Mouse (Mus musculus) forebrain, embryonic 15.5 days (tissue): ENCODE results near the gene Mdga1. TPM values are rescaled to one million over a fixed set of nuclear protein-coding genes. Genes with fewer than 3 reads are reported as not detected.

ENCODE experiments used
- ATAC-seq: fragments of 200-750 bp; cut with Nextera tagmentation; replicated peaks from 2 replicates; pipeline ENCODE4 v1.8.0; 2017; ENCODE audit warnings: mild to moderate bottlenecking, moderate TSS enrichment, moderate library complexity
- H3K27ac ChIP-seq: fragments of 300-500 bp; sonication (generic); replicated peaks from 2 replicates; pipeline ENCODE4 v1.5.1; 2015; ENCODE audit warnings: mild to moderate bottlenecking, inconsistent platforms
- H3K27me3 ChIP-seq: fragments of 300-500 bp; sonication (generic); 2 replicates; pipeline ENCODE4 v1.6.1; 2015; ENCODE audit warnings: inconsistent platforms
- H3K36me3 ChIP-seq: fragments of 300-500 bp; sonication (generic); 2 replicates; pipeline ENCODE4 v1.6.1; 2015; ENCODE audit warnings: mild to moderate bottlenecking, inconsistent platforms
- H3K4me1 ChIP-seq: fragments of 300-500 bp; sonication (generic); 2 replicates; pipeline ENCODE4 v1.6.1; 2015; ENCODE audit warnings: inconsistent platforms
- H3K4me2 ChIP-seq: fragments of 300-500 bp; sonication (generic); replicated peaks from 2 replicates; pipeline ENCODE4 v1.6.1; 2015; ENCODE audit warnings: mild to moderate bottlenecking, inconsistent platforms
- H3K4me3 ChIP-seq: fragments of 300-500 bp; sonication (generic); 2 replicates; pipeline ENCODE4 v1.5.1; 2015; ENCODE audit warnings: mild to moderate bottlenecking, inconsistent platforms
- H3K9ac ChIP-seq: fragments of 300-500 bp; sonication (generic); replicated peaks from 2 replicates; pipeline ENCODE4 v1.6.1; 2015; ENCODE audit warnings: mild to moderate bottlenecking, inconsistent platforms
- H3K9me3 ChIP-seq: fragments of 300-500 bp; sonication (generic); 2 replicates; pipeline ENCODE4 v1.6.1; 2016; ENCODE audit warnings: inconsistent platforms
- WGBS: fragments of 180-500 bp; shearing (Covaris S2); methylation state at CpG from one replicate; pipeline ENCODE4 v1.1.7; 2015; ENCODE audit warnings: mixed read lengths; 5-methylcytosine and 5-hydroxymethylcytosine counted together
- polyA plus RNA-seq: library from polyadenylated mRNA; unstranded; fragments of >200 nt; fragmentation: Nextera tagmentation; extraction: Ambion mirVana; gene quantifications from 2 replicates; pipeline ENCODE4 v1.2.1, GENCODE M21; 2015

Mdga1 gene
- 11.3 and 13.4 TPM in 2 replicates for polyA plus RNA-seq

- 62% methylated on average over 7 of the region's 7 CpGs for WGBS
- no peak for ATAC-seq
- Histone ChIP-seq H3K9me3 (no peaks in the 10 kb centered on the region), H3K27ac (no peak within 1 kb of the TSS), H3K4me2 (no peak within 1 kb of the TSS), H3K4me1 (peaks cover 11% of the 10 kb centered on the region), H3K27me3 (0 out of 2 replicates have a peak, but pooled peaks cover 3% of the 10 kb centered on the region), H3K36me3 (no peaks in the 10 kb centered on the region), H3K4me3 (no peak within 1 kb of the TSS), H3K9ac (no peak within 1 kb of the TSS)
Observed at GRCm38 (mm10) chr17:29970037-29970555, at the start of gene Mdga1. Gene Mdga1, minus strand, starts transcription at chr17:29970087.

GRCm38 (mm10) chr17:30018927-30019610 lies 49.2 kb upstream of the Mdga1 start:
- no peak for ATAC-seq
- Histone ChIP-seq H3K27ac (no peak overlapping the region), H3K36me3 (no peaks in the 10 kb centered on the region), H3K4me2 (no peak overlapping the region), H3K4me3 (no peak overlapping the region), H3K9me3 (no peaks in the 10 kb centered on the region), H3K27me3 (no peaks in the 10 kb centered on the region), H3K9ac (no peak overlapping the region), H3K4me1 (peaks cover 25% of the 10 kb centered on the region)
- WGBS: 81% methylated on average over 12 of the region's 12 CpGs

DNA sequence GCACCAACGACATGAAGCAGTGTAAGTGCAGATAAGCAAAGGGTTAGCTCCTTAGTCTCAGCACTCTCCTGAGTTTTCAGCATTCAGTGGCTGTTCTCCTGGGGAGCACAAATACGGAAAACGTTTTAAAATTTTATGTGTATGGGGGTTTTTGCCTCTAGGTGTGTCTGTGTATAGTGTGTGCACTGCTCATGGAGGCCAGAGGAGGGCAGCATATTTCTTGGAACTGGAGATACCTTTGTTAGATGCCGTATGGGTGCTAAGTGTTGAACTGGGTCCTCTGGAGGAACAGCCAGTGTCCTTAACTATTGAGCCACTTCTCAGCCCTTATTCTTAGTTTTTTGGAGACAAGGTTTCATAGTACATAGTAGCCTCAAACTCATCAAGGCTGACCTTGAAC lies 44.8 kb upstream of the Mdga1 start:
- H3K36me3 ChIP-seq: no peaks in the 10 kb centered on the region
- H3K9ac ChIP-seq: no peak overlapping the region
- no peak overlapping the region for H3K4me3 ChIP-seq
- H3K4me2 ChIP-seq: no peak overlapping the region
- H3K4me1 ChIP-seq: peaks cover 12% of the 10 kb centered on the region
- no peaks in the 10 kb centered on the region for H3K27me3 ChIP-seq
- no peak for ATAC-seq
- 98% methylated on average over 4 of the region's 4 CpGs for WGBS
- no peaks in the 10 kb centered on the region for H3K9me3 ChIP-seq
- no peak overlapping the region for H3K27ac ChIP-seq

DNA sequence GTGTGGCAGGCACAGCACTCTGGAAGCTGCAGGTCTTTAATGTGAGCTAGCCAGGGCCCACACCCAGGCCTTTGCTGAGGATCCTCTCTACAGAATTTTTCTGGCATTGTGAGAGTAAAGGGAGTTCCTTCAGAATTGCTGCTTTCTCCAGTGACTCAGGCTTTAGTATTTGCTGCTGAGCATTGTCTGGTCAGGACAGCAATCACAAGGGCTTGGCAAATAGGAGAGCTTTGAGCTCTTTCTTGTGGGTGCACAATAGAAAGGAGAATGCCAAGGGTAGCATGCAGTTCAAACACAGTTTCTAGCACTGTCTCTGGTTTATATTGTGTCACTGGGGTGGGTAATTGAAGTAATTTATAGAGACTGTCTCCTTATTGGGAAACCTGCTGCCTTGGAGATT lies 38.5 kb upstream of the Mdga1 start:
- no peaks in the 10 kb centered on the region for H3K36me3 ChIP-seq
- H3K27me3 ChIP-seq: no peaks in the 10 kb centered on the region
- no peak for ATAC-seq
- H3K4me2 ChIP-seq: peak overlapping the region; percentile 89; the same call in 1 of the 2 replicates
- H3K27ac ChIP-seq: peak overlapping the region; percentile 46
- no peak overlapping the region for H3K9ac ChIP-seq
- no peaks in the 10 kb centered on the region for H3K9me3 ChIP-seq
- peaks cover 43% of the 10 kb centered on the region for H3K4me1 ChIP-seq
- no peak overlapping the region for H3K4me3 ChIP-seq

DNA sequence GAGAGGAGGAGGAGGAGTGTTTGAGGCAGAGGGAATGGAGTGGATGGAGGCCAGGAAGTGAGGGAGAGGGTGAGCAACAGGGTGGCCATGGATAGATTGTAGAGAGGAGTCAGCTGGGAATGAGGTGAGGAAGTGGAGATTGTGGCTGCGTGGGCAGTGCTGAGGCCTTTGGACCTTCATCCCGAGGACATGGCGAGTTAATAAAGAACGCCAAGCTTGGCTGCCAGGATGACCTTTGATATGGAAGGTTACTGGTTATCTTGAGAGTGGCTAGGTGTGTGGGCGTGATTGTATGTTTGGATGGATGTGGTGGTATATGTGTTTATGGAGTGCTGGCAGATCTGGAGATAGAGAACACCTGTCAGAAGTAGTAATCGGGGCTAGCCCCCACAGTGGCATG lies 38.0 kb upstream of the Mdga1 start:
- Histone ChIP-seq H3K36me3 (no peaks in the 10 kb centered on the region), H3K9ac (no peak overlapping the region), H3K4me2 (peak overlapping the region; percentile 89; the same call in 1 of the 2 replicates), H3K4me1 (peaks cover 46% of the 10 kb centered on the region), H3K4me3 (no peak overlapping the region), H3K9me3 (no peaks in the 10 kb centered on the region), H3K27ac (peak overlapping the region; percentile 46), H3K27me3 (no peaks in the 10 kb centered on the region)
- no peak for ATAC-seq
- 89% methylated on average over 6 of the region's 6 CpGs for WGBS

DNA sequence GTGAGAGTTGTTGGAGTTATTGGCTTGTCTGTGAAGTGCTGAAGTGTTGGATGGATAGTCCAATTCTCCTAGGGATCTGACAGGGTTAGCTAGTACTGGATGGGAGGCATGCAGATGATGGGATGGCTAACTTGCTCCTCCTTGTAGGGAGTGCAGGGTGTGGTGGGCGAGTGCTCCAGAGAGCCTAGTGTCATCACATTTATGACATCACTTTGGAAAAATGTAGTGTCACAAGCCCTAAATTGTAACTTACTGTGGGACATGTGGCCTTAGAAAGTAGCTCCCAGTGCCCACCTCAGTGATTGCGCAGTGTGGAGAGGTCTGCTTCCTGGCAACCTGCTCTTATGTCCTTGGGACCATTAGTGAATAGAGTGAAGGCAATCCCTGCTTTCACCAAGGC lies 37.0 kb upstream of the Mdga1 start:
- Histone ChIP-seq H3K9me3 (no peaks in the 10 kb centered on the region), H3K9ac (0 out of 2 replicates have a peak overlapping the region, but pooled peaks have one; percentile 10), H3K27ac (no peak overlapping the region), H3K4me1 (peaks cover 46% of the 10 kb centered on the region), H3K4me2 (peak overlapping the region; percentile 89), H3K36me3 (no peaks in the 10 kb centered on the region), H3K4me3 (peak overlapping the region; percentile 5; the same call in 1 of the 2 replicates), H3K27me3 (no peaks in the 10 kb centered on the region)
- ATAC-seq: no peak
- 79% methylated on average over 2 of the region's 2 CpGs for WGBS

DNA sequence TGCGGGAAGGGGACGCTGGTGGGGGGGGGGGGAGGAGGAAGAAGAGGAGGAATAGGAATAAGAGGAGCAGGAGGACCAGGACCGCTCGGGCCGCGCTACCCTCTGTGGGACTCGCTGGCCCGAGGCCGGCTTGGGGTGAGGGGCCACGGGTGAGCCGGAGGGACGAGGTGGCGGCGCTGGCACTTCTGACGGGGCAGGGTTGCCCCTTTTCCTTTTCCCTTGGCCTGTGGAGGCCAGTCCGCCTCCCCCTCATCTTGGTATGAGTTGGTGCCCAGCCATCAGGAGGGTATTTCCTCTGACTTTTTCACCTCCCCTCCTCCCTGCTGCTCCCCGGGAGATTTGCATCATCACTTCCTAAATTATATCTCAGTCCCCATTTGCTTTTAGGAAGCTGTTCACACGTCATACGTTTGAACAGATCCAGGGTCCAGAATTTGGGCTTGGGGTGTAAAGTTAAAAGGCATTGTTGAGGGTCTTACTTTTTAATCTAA lies 35.6 kb upstream of the Mdga1 start:
- H3K4me1 ChIP-seq: peaks cover 46% of the 10 kb centered on the region
- H3K4me2 ChIP-seq: peak overlapping the region; percentile 89
- peak overlapping the region; percentile 91 for H3K9ac ChIP-seq
- H3K27ac ChIP-seq: peak overlapping the region; percentile 100
- peak; percentile 13; the same call in 1 of the 2 replicates for ATAC-seq
- WGBS: 1% methylated on average over 14 of the region's 19 CpGs
- H3K9me3 ChIP-seq: no peaks in the 10 kb centered on the region
- peak overlapping the region; percentile 73 for H3K4me3 ChIP-seq
- no peaks in the 10 kb centered on the region for H3K27me3 ChIP-seq
- no peaks in the 10 kb centered on the region for H3K36me3 ChIP-seq

DNA sequence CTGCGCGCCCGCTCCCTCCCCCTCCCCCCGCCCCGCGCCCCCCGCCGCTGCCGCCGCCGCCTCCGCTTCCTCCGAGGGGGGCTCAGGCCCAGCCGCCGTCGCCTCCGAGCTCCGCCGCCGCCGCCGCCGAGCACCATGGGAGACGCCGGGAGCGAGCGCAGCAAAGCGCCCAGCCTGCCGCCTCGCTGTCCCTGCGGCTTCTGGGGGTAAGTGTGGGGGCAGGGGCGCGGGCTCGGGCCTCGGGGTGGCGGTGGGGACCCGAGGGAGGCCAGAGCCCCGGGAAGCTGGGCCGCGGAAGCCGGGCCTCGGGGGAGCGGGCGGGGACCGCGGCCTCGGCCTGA lies 35.2 kb upstream of the Mdga1 start:
- no peak; the same call in 1 of the 2 replicates for ATAC-seq
- Histone ChIP-seq H3K9me3 (no peaks in the 10 kb centered on the region), H3K4me2 (peak overlapping the region; percentile 89), H3K4me1 (peaks cover 46% of the 10 kb centered on the region), H3K4me3 (peak overlapping the region; percentile 73), H3K27ac (peak overlapping the region; percentile 100), H3K36me3 (no peaks in the 10 kb centered on the region), H3K27me3 (no peaks in the 10 kb centered on the region), H3K9ac (peak overlapping the region; percentile 91)
- under 1% methylated on average over 42 of the region's 47 CpGs for WGBS

DNA sequence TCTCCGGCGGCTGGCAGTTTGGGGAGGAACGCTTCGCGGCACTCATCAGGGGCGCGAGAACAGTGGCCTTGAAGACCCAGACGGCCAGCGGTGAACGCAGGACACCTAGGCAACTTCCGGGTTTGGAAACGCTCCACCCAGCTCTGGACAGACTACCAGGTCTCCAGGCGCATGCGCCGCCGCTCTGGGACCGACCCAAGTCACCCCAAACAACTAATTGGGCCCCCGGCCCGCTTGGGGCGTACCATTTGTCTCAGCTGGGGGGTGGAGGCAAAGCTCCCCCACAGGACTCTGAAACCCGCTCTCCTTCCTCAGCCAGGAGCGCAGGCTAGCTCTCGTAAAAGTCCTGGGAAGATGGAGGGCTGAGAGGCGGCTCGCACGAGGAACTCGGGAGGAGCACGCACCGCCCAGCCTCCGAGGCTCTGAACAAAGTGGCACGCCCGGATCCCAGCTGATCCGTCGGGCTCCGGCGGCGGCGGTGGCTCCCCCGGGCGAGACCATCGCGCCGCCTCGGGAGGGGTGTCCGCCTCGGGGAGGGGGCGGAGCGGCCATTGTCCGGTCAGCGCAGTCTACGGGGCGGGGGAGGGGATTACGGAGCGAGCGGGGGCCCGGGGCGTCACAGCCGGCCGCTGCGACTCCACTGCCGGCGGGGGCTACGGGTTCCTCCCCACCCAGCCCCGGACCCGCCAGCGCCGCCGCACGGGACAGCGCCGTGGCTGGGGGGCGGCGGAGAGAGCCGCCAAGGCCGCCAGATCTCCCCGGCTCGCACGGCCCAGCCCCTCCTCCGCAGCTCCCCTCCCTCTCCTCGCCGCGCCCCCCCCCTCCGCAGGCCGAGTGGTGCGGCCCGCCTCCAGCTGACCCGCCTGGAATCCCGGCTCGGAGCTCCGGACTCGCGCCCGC lies 34.6 kb upstream of the Mdga1 start, which contains the start of gene Zfand3:
TSS of gene Zfand3 (plus strand) at position 531 of the 900 bp plus-strand sequence.
- Histone ChIP-seq H3K9ac (peak within 1 kb of the TSS; percentile 91), H3K27me3 (no peaks in the 10 kb centered on the region), H3K36me3 (no peaks in the 10 kb centered on the region), H3K9me3 (no peaks in the 10 kb centered on the region), H3K4me2 (peak within 1 kb of the TSS; percentile 89), H3K27ac (peak within 1 kb of the TSS; percentile 100), H3K4me3 (peak within 1 kb of the TSS; percentile 73), H3K4me1 (peaks cover 41% of the 10 kb centered on the region)
- ATAC-seq: peak; percentile 93
- WGBS: 1% methylated on average over 78 of the region's 93 CpGs

GRCm38 (mm10) chr17:29998566-29999295 lies 28.8 kb upstream of the Mdga1 start:
- H3K36me3 ChIP-seq: no peaks in the 10 kb centered on the region
- no peaks in the 10 kb centered on the region for H3K9me3 ChIP-seq
- H3K4me1 ChIP-seq: peaks cover 12% of the 10 kb centered on the region
- no peak overlapping the region for H3K4me2 ChIP-seq
- no peaks in the 10 kb centered on the region for H3K27me3 ChIP-seq
- H3K27ac ChIP-seq: no peak overlapping the region
- H3K4me3 ChIP-seq: no peak overlapping the region
- no peak for ATAC-seq
- 57% methylated on average over 24 of the region's 24 CpGs for WGBS
- no peak overlapping the region for H3K9ac ChIP-seq

- Histone ChIP-seq H3K9ac (no peak overlapping the region), H3K27ac (no peak overlapping the region), H3K9me3 (no peaks in the 10 kb centered on the region), H3K27me3 (no peaks in the 10 kb centered on the region), H3K4me1 (peaks cover 13% of the 10 kb centered on the region), H3K4me3 (no peak overlapping the region), H3K36me3 (no peaks in the 10 kb centered on the region), H3K4me2 (no peak overlapping the region)
- WGBS: 57% methylated on average over 7 of the region's 7 CpGs
- ATAC-seq: no peak
Observed at GRCm38 (mm10) chr17:29997726-29998125, 27.8 kb upstream of the Mdga1 start.
